Comparison of ENCODE assay signal across 8 mouse cellular contexts in genomic region chr17:24658017-24658758, GRCm38 (mm10). TPM values are rescaled to one million over a fixed set of nuclear protein-coding genes. Genes with fewer than 3 reads are reported as not detected.
DNase-seq lines count a peak whose midpoint lies in the region; ATAC-seq lines count a peak whose summit lies in the region.

Gene Npw (minus strand): TSS chr17:24658457.

- no peak within 1 kb of the TSS for H3K27ac ChIP-seq in forebrain, embryonic 15.5 days (replicated peaks)
- no peak within 1 kb of the TSS for H3K27ac ChIP-seq in midbrain, embryonic 13.5 days

- peaks cover 12% of the 10 kb centered on the region for H3K4me1 ChIP-seq in forebrain, embryonic 15.5 days
- H3K4me1 ChIP-seq in midbrain, embryonic 13.5 days (replicated peaks): peaks cover 14% of the 10 kb centered on the region

- no peaks in the 10 kb centered on the region for H3K36me3 ChIP-seq in forebrain, embryonic 15.5 days
- H3K36me3 ChIP-seq in midbrain, embryonic 13.5 days: no peaks in the 10 kb centered on the region

- intact Hi-C loops in left cerebral cortex, postnatal 36 days (cut with DNase I): no loop called here

- no peak for ATAC-seq in forebrain, embryonic 15.5 days (replicated peaks)
- ATAC-seq in midbrain, embryonic 13.5 days: peak; percentile 65

- WGBS in forebrain, embryonic 15.5 days: 2% methylated on average over 47 of the region's 47 CpGs
- 2% methylated on average over 47 of the region's 47 CpGs for WGBS in midbrain, embryonic 13.5 days

- peak; percentile 40 for DNase-seq in ovary, postnatal 36 days (ENCODE audit: low spot score)
- DNase-seq in ovary, adult 18-20 months (ENCODE audit: low spot score): no peak
- DNase-seq in kidney, postnatal 4 days: peak; percentile 48 to 60
- DNase-seq in right cerebral cortex, postnatal 10 days (ENCODE audit: low spot score in 2 of 2): no peak
- DNase-seq in spleen, adult 12 weeks (ENCODE audit: low spot score): no peak
- DNase-seq in left cerebral cortex, postnatal 36 days (ENCODE audit: low spot score in 2 of 2): no peak

- peak within 1 kb of the TSS; percentile 48 for H3K9ac ChIP-seq in forebrain, embryonic 15.5 days (replicated peaks)
- peak within 1 kb of the TSS; percentile 51 for H3K9ac ChIP-seq in midbrain, embryonic 13.5 days (replicated peaks)

- no peaks in the 10 kb centered on the region for H3K9me3 ChIP-seq in forebrain, embryonic 15.5 days
- H3K9me3 ChIP-seq in midbrain, embryonic 13.5 days: no peaks in the 10 kb centered on the region

- peaks cover 47% of the 10 kb centered on the region for H3K27me3 ChIP-seq in forebrain, embryonic 15.5 days
- peaks cover 54% of the 10 kb centered on the region for H3K27me3 ChIP-seq in midbrain, embryonic 13.5 days

- peak within 1 kb of the TSS; percentile 54 for H3K4me2 ChIP-seq in forebrain, embryonic 15.5 days (replicated peaks)
- peak within 1 kb of the TSS; percentile 59 for H3K4me2 ChIP-seq in midbrain, embryonic 13.5 days (replicated peaks)

- H3K4me3 ChIP-seq in forebrain, embryonic 15.5 days: peak within 1 kb of the TSS; percentile 32
- peak within 1 kb of the TSS; percentile 36 for H3K4me3 ChIP-seq in midbrain, embryonic 13.5 days (replicated peaks)

RNA-seq across cellular contexts. Expression of gene Npw, which starts in this region (rescaled TPM):
- polyA plus RNA-seq in forebrain, embryonic 15.5 days (2015; fragmentation: Nextera tagmentation; extraction: Ambion mirVana): not detected in 2 replicates
- not detected in 2 replicates for polyA plus RNA-seq in midbrain, embryonic 13.5 days (2015; fragmentation: Nextera tagmentation; extraction: Ambion mirVana)
- total RNA-seq in left cerebral cortex, postnatal 36 days (2021): 1 to 10 TPM; 1.1 to 1.3 TPM

Comparison
In these comparisons a context has a peak if more than half of its experiments do, and no peak if none do; other contexts are left out.
1. DNase-seq: peak in ovary, postnatal 36 days (single experiment) and kidney, postnatal 4 days (2 of 2); none in ovary, adult 18-20 months (single experiment), right cerebral cortex, postnatal 10 days (0 of 2), spleen, adult 12 weeks (single experiment) and left cerebral cortex, postnatal 36 days (0 of 2).
2. Peak in ATAC-seq, H3K4me3 ChIP-seq, H3K9ac ChIP-seq and H3K4me2 ChIP-seq in midbrain, embryonic 13.5 days; RNA of the gene not detected or under 1 TPM.